Mouse (Mus musculus): ENCODE results near the gene Lrrk2.
"Not testable (repeated sequence)": the region's sequence is repeated elsewhere in the genome, so short reads cannot be mapped to it uniquely, and the experiment has no call there.

Gene Lrrk2

GRCm38 (mm10) chr15:91835319-91835718, 162.3 kb downstream of the Lrrk2 start:
- no peak for DNase-seq (ENCODE audit: low spot score in 2 of 2)

- no peak for DNase-seq (ENCODE audit: low spot score in 2 of 2)
Measured at GRCm38 (mm10) chr15:91837965-91838364, 165.0 kb downstream of the Lrrk2 start, which contains the start of gene Smgc. TSS of gene Smgc (plus strand) at chr15:91838265.

GRCm38 (mm10) chr15:91864130-91864529, 191.2 kb downstream of the Lrrk2 start:
- DNase-seq (ENCODE audit: low spot score in 2 of 2): not testable (repeated sequence)
